Mouse (Mus musculus) megakaryocyte progenitor cell, adult 5-6 weeks (primary cell): ENCODE measurements around the gene Trmt10c. TPM values are rescaled to one million over a fixed set of nuclear protein-coding genes. Genes with fewer than 3 reads are reported as not detected.
"Not testable (repeated sequence)": the region's sequence is repeated elsewhere in the genome, so short reads cannot be mapped to it uniquely, and the experiment has no call there.

ENCODE experiments used
- ATAC-seq: replicated peaks from 2 replicates; pipeline ENCODE4 v1.8.0; 2016; ENCODE audit warnings: mild to moderate bottlenecking, moderate TSS enrichment, inconsistent platforms; ENCODE audit not compliant: poor library complexity
- total RNA-seq, 2 experiments: library from RNA; stranded (forward) in 1 of 2; stranded (reverse) in 1 of 2; fragments of 157-497, 149-512 nt in 1 of 2; fragments of 200-1000 nt in 1 of 2; gene quantifications; 2 replicates each; pipeline versions ENCODE4 v1.2.3 to v1.2.4; 2015 to 2017

Trmt10c gene
- 35.8 and 37.3 TPM in 2 replicates for total RNA-seq (2015)
- total RNA-seq (2017) = 36.1 and 44.1 TPM in 2 replicates

DNA sequence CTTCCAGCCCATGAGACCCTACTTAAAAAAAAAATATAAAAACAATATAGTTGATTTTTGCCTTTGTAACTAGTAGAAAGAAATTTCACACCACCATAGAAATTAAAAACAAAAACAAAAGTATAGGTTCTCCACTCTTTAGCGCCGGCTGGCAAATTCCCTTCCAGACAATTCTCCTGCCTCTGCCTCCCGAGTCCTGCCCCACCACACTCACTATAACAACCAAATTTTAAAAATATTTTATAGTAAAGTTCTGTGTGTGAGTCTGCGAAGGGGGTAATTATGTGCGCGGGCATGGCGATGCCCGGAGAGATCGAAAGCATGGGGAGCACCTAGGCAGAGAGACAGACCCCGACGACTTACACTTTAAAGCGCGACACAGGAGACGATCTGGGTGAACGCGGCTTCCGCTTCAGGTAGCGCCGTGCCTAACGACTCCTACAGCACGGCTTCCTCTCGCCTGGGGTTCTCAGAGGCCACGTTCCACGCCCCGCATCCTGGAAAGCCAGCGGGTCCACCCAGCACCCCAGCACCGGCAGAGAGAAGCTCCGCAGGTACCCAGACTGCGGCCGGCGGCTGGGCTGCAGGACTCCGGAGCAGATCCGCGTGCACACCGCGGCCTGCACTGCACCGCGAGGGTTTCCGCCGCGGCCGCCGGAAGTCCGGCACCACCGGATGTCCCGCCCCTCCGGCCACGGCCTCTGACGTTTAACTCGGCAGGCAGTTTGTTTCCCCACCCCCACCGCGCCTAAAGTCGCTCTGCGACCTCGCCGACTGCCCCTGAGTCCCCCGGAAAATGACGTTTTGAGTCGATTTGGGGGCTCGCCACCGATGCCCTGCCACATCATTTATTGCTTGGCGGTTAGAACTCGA is at the start of gene Trmt10c:
Gene Trmt10c (minus strand): TSS at position 682 of the 873 bp plus-strand sequence.
- ATAC-seq = peak; percentile 97

GRCm38 (mm10) chr16:56086336-56086735 is 48.7 kb upstream of the Trmt10c start:
- ATAC-seq = no peak

DNA sequence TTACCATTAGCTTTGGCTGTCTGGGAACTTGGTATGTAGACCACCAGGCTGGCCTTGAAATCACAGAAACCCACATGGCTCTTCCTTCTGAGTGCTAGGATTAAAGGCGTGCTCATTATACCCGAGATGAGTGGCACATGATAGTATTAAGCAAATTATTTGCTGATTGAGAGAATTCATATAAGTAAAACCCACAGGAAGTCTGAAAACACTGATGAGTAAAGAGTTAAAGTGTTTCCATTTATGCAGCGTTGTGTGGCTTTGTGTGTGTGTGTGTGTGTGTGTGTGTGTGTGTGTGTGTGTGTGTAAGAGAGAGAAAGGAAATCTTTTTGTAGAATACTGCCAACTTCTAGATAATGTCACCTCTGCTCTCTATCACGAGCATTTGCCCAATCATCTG is 44.1 kb upstream of the Trmt10c start:
- ATAC-seq = no peak

DNA sequence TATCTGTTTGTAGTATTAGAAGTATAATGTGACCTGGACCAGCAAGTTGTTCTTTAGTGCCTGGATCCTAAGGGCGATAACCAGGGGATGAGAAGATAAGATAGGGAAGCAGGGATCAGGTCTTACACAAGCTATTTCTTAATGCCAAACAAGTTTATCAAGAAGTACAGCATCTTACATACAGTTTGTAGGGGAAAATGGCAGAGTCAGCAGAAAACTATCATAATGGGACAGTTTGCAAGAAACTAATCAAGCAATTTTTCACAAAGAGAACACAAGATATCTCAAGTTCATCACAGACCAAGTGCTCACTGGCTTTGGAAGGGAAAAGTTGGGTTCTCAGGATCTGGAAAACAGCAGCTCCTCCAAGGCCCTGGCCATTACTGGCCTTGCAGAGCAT is 41.8 kb upstream of the Trmt10c start:
- no peak for ATAC-seq

- ATAC-seq = no peak
These were observed 38.7 kb upstream of the Trmt10c start for GRCm38 (mm10) chr16:56076121-56076869.

GRCm38 (mm10) chr16:56075222-56076111 is 37.8 kb upstream of the Trmt10c start:
- peak; percentile 57 for ATAC-seq

DNA sequence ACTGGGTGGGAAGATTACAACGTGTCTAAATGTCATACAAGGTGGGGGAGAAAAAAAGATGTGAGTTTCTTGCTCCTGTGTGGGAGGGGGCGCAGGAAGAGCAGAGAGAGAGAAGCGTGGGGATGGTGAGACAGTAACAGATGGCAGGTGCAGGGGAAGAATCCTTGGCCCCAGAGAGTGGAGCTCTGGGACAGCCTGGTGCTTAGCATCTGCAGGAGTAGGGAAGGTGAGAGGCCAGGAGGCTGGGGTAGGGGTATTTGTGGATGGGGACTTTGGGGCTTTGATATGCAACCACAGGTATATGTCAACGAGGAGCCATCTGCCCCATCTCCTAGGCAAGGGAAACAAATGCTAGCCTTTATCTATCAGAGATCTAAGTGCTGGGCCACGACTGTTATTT is 36.9 kb upstream of the Trmt10c start:
- no peak for ATAC-seq

- ATAC-seq = no peak
These were observed 36.5 kb upstream of the Trmt10c start for GRCm38 (mm10) chr16:56074122-56074521.

GRCm38 (mm10) chr16:56073150-56073549 is 35.5 kb upstream of the Trmt10c start:
- ATAC-seq = not testable (repeated sequence)

- no peak for ATAC-seq
These were observed 34.9 kb upstream of the Trmt10c start for GRCm38 (mm10) chr16:56072533-56072932.

- peak; percentile 79 for ATAC-seq
These were observed 34.0 kb upstream of the Trmt10c start for GRCm38 (mm10) chr16:56071317-56072232.

- no peak for ATAC-seq
These were observed 31.0 kb upstream of the Trmt10c start for GRCm38 (mm10) chr16:56068523-56069070.

GRCm38 (mm10) chr16:56066113-56066512 is 28.5 kb upstream of the Trmt10c start:
- no peak for ATAC-seq

DNA sequence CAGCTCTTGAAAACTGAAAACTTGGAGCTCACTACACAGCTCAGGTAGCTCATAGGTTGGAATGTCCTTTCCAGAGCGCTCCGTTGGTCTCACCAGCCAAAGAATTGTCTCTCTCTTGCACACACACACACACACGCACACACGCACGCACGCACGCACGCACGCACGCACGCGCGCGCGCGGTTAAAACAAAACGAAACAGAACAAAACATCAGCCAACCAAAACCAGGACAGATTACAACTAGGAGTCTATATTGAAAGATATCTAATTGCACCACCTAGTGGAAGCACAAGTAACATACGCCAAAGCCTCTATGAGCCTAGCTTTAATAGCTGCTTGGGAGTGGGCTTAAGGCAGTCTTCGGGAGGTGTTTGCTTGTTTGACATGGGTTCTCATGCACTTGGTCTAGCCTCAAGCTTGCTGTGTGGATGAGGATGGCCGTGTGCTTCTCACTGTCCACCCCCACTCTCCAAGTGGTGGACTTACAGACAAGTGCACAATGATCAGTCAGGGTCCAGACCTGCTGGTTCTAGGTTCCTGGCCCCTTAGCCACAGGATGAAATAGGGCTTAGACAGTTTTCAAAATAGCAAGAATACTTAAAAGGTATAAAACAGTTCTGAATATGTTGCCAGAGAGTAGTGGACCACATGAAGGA is 26.8 kb upstream of the Trmt10c start:
- peak; percentile 88 for ATAC-seq

DNA sequence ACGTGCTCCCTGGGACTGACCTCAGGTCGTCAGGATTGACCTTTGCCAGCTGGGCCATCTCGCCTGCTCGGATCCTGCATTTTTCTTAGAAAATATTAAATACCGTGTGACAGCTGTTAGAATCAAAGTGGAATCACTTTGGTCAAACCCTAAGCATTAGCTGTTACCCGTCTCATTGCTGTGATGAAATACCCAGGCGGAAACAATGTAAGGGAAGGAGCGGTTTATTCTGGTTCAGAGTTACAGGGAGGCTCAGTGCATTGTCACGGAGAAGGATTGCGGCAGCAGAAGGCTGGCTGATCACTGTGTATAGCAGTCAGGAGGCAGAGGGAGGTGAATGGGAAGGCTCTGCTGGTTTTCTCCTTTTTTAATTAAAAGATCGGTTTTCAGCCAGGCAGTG is 25.4 kb upstream of the Trmt10c start:
- ATAC-seq = peak; percentile 64

GRCm38 (mm10) chr16:56061995-56062594 is 24.5 kb upstream of the Trmt10c start:
- peak; percentile 63 for ATAC-seq

GRCm38 (mm10) chr16:56058151-56058550 is 20.5 kb upstream of the Trmt10c start:
- no peak for ATAC-seq

DNA sequence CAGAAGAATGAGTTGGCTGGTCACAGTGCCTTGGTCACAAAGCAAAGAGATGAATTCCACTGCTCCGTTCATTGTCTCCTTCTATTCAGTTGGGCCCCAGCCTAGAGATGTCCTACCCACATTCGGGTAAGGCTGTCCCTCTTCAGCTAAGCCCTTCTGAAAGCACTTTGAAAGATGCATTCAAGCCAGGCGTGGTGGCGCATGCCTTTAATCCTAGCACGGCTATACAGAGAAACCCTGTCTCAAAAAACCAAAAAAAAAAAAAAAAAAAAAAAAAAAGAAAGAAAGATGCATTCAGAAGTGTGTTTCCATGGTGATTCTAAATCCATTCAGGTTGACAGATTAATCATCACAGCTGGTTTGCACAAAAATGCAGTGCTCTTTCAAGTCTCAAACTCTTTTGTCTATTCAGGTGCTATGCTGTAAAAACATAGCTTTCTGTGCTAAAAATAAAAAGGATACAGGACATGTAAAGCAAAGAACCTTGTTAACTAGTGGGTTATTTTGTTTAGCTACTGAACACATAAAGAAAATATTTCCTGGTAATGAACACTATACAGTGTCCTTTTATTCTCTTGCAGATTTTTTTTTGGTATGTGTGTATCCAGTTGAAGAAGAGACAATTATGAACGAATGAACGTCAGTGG is 19.4 kb upstream of the Trmt10c start:
- ATAC-seq = no peak
